Mouse (Mus musculus): Measurements from ENCODE around the gene Lmntd1. TPM values are rescaled to one million over a fixed set of nuclear protein-coding genes. Genes with fewer than 3 reads are reported as not detected.

Gene Lmntd1
- polyA plus RNA-seq, 1 experiment = not detected

DNA sequence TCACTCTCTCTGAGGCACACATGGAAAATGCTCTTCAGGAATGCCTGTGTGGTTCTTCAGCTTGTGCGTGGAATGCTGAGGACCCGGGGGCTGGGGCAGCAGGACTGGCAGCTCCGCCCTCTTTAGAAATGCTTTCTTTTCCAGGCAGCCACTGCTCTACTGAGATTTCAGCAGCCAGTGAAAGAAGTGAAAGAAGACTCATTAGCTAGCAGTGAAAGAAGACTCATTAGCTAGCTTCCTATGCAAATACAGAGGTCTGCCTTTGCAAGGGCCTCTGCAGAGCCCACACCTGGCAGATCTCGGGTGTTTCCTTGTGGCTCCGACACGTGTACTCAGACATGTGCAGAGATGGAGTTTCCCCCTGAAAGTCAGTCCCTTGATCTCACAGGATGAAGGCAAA is 234.9 kb downstream of the Lmntd1 start:
- Histone ChIP-seq H3K9me3 (replicated peaks; ENCODE audit: control insufficient read depth, insufficient read depth, low read length, poor library complexity, severe bottlenecking) (no peaks in the 10 kb centered on the region), H3K27me3 (ENCODE audit: control insufficient read depth, insufficient read depth, low read length, poor library complexity, severe bottlenecking) (no peaks in the 10 kb centered on the region), H3K27ac (ENCODE audit: insufficient read depth, low read length) (no peak overlapping the region), H3K36me3 (ENCODE audit: control insufficient read depth, insufficient read depth, low read length, poor library complexity, severe bottlenecking) (no peaks in the 10 kb centered on the region), H3K4me1 (ENCODE audit: control insufficient read depth, insufficient read depth, low read length) (no peaks in the 10 kb centered on the region), H3K4me3 (ENCODE audit: low read depth, low read length) (no peak overlapping the region), H3K9ac (ENCODE audit: low read depth, poor library complexity, severe bottlenecking) (no peak overlapping the region)
- TF ChIP-seq CTCF (IDR thresholded peaks at IDR 0.05; ENCODE audit: low read depth, low read length) (no peak), EP300 (IDR thresholded peaks at IDR 0.05; ENCODE audit: insufficient read depth, low read depth, low read length) (no peak), POLR2A (IDR thresholded peaks at IDR 0.05; ENCODE audit: insufficient read depth, low read length) (no peak)

DNA sequence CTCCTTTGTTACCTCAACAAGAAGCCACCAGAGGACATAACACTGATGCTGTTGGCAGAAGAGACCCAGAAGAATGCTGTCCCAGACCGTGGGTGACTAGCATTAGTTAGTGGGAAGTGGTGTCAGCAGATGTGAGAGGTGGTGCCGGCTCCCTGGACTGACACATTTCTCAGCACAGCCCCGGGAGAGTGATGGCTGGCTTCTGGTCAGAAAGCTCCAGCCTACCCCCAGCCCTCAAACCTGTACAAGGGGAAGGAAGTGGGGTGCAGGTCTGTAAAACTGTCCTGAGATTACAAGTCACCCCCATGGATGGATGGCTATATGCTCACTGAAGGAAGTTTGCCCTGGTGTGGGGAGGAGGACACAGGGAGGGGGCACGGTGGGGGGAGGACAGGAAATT is 235.4 kb downstream of the Lmntd1 start:
- Histone ChIP-seq H3K36me3 (ENCODE audit: control insufficient read depth, insufficient read depth, low read length, poor library complexity, severe bottlenecking) (no peaks in the 10 kb centered on the region), H3K4me3 (ENCODE audit: low read depth, low read length) (no peak overlapping the region), H3K27ac (ENCODE audit: insufficient read depth, low read length) (no peak overlapping the region), H3K27me3 (ENCODE audit: control insufficient read depth, insufficient read depth, low read length, poor library complexity, severe bottlenecking) (no peaks in the 10 kb centered on the region), H3K9me3 (replicated peaks; ENCODE audit: control insufficient read depth, insufficient read depth, low read length, poor library complexity, severe bottlenecking) (no peaks in the 10 kb centered on the region), H3K4me1 (ENCODE audit: control insufficient read depth, insufficient read depth, low read length) (no peaks in the 10 kb centered on the region), H3K9ac (ENCODE audit: low read depth, poor library complexity, severe bottlenecking) (no peak overlapping the region)
- TF ChIP-seq POLR2A (IDR thresholded peaks at IDR 0.05; ENCODE audit: insufficient read depth, low read length) (no peak), CTCF (IDR thresholded peaks at IDR 0.05; ENCODE audit: low read depth, low read length) (no peak), EP300 (IDR thresholded peaks at IDR 0.05; ENCODE audit: insufficient read depth, low read depth, low read length) (no peak)

DNA sequence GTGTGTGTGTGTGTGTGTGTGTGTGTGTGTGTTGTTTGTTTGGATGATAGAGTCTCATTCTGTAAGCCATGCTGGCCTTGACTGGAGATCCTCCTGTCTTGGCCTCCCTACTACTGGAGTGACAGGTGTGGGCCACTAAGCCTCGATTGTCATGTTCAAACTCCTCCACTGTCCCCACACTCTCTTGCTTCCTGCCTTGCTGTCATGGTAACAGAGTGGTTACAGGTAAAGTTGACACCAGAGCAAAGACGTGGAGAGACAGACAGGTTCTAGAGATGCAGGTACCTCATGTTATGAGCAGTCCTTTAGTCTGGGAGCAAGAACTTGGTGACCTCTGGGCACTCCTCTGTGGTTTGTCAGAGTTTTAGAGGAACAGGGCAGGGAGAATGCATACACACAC is 239.7 kb downstream of the Lmntd1 start:
- Histone ChIP-seq H3K4me1 (ENCODE audit: control insufficient read depth, insufficient read depth, low read length) (no peaks in the 10 kb centered on the region), H3K36me3 (ENCODE audit: control insufficient read depth, insufficient read depth, low read length, poor library complexity, severe bottlenecking) (no peaks in the 10 kb centered on the region), H3K27ac (ENCODE audit: insufficient read depth, low read length) (no peak overlapping the region), H3K27me3 (ENCODE audit: control insufficient read depth, insufficient read depth, low read length, poor library complexity, severe bottlenecking) (no peaks in the 10 kb centered on the region), H3K9me3 (replicated peaks; ENCODE audit: control insufficient read depth, insufficient read depth, low read length, poor library complexity, severe bottlenecking) (no peaks in the 10 kb centered on the region), H3K9ac (ENCODE audit: low read depth, poor library complexity, severe bottlenecking) (no peak overlapping the region), H3K4me3 (ENCODE audit: low read depth, low read length) (no peak overlapping the region)
- TF ChIP-seq POLR2A (IDR thresholded peaks at IDR 0.05; ENCODE audit: insufficient read depth, low read length) = no peak
- TF ChIP-seq EP300 (IDR thresholded peaks at IDR 0.05; ENCODE audit: insufficient read depth, low read depth, low read length) = no peak
- TF ChIP-seq CTCF (IDR thresholded peaks at IDR 0.05; ENCODE audit: low read depth, low read length) = no peak

DNA sequence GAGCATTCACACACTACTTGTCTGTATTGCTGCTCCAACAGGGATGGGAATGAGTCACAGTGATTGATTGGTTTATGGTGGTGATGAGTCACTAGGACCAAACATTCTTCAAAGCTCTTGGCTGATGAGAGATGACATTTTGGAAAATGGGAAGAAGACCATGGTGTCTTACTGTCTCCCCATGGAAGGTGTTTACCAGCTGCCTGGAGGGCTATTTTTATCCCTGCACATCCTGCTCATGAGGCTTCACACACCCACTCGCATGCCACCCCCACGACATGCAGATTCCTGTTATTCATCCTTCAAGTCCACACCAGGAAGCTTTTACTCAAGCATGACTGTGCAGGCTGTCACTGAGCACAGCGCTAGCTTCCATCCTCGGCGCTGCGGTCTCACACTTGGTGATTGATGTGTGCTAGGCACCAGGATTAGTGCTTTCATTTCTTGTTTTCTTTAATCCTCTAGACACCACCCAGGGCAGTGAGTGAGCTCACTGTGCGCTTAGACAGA is 240.4 kb downstream of the Lmntd1 start:
- H3K4me1 ChIP-seq (ENCODE audit: control insufficient read depth, insufficient read depth, low read length) = no peaks in the 10 kb centered on the region
- no peaks in the 10 kb centered on the region for H3K36me3 ChIP-seq (ENCODE audit: control insufficient read depth, insufficient read depth, low read length, poor library complexity, severe bottlenecking)
- no peak overlapping the region for H3K9ac ChIP-seq (ENCODE audit: low read depth, poor library complexity, severe bottlenecking)
- no peaks in the 10 kb centered on the region for H3K9me3 ChIP-seq (replicated peaks; ENCODE audit: control insufficient read depth, insufficient read depth, low read length, poor library complexity, severe bottlenecking)
- TF ChIP-seq EP300 (IDR thresholded peaks at IDR 0.05; ENCODE audit: insufficient read depth, low read depth, low read length) (no peak), POLR2A (IDR thresholded peaks at IDR 0.05; ENCODE audit: insufficient read depth, low read length) (no peak), CTCF (IDR thresholded peaks at IDR 0.05; ENCODE audit: low read depth, low read length) (no peak)
- no peak overlapping the region for H3K4me3 ChIP-seq (ENCODE audit: low read depth, low read length)
- no peaks in the 10 kb centered on the region for H3K27me3 ChIP-seq (ENCODE audit: control insufficient read depth, insufficient read depth, low read length, poor library complexity, severe bottlenecking)
- no peak overlapping the region for H3K27ac ChIP-seq (ENCODE audit: insufficient read depth, low read length)

DNA sequence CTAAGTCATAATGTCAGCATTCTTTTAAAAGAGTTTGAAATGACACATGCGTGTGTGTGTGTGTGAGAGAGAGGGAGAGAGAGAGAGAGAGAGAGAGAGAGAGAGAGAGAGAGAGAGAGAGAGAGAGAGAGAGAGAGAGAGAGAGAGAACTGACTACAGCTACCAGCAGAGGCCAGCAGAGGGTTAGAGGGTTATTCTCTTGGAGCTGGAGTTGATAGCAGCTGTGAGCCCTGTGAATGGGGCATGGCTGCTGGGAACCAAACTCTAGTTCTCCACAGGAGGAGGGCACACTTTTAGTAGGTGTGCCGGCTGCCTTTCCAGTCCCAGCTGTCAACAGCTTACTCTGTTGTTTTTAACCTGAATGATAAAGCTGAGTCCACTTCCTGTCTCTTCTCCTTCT is 242.1 kb downstream of the Lmntd1 start:
- H3K4me3 ChIP-seq (ENCODE audit: low read depth, low read length) = no peak overlapping the region
- no peaks in the 10 kb centered on the region for H3K4me1 ChIP-seq (ENCODE audit: control insufficient read depth, insufficient read depth, low read length)
- no peaks in the 10 kb centered on the region for H3K9me3 ChIP-seq (replicated peaks; ENCODE audit: control insufficient read depth, insufficient read depth, low read length, poor library complexity, severe bottlenecking)
- no peak overlapping the region for H3K9ac ChIP-seq (ENCODE audit: low read depth, poor library complexity, severe bottlenecking)
- no peak overlapping the region for H3K27ac ChIP-seq (ENCODE audit: insufficient read depth, low read length)
- TF ChIP-seq CTCF (IDR thresholded peaks at IDR 0.05; ENCODE audit: low read depth, low read length) = no peak
- no peak for TF ChIP-seq POLR2A (IDR thresholded peaks at IDR 0.05; ENCODE audit: insufficient read depth, low read length)
- no peak for TF ChIP-seq EP300 (IDR thresholded peaks at IDR 0.05; ENCODE audit: insufficient read depth, low read depth, low read length)
- H3K27me3 ChIP-seq (ENCODE audit: control insufficient read depth, insufficient read depth, low read length, poor library complexity, severe bottlenecking) = no peaks in the 10 kb centered on the region
- H3K36me3 ChIP-seq (ENCODE audit: control insufficient read depth, insufficient read depth, low read length, poor library complexity, severe bottlenecking) = no peaks in the 10 kb centered on the region

DNA sequence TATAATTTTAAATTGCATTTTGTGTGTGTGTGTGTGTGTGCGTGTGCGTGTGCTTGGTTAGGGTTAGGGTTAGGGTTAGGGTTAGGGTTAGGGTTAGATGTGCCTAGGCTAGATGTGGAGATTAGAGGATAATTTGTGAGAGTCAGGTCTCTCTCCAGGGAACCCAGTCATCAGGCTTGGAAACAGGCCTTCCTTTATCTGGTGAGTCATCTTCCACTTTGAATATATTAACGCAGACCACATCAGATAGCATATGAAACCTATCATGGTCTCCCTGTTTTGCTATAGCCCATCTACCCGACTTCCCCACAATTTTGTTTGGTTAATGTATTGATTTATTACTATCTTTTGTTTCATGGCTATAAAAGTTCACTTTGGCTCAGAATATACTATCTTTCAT is 242.5 kb downstream of the Lmntd1 start:
- Histone ChIP-seq H3K27me3 (ENCODE audit: control insufficient read depth, insufficient read depth, low read length, poor library complexity, severe bottlenecking) (no peaks in the 10 kb centered on the region), H3K27ac (ENCODE audit: insufficient read depth, low read length) (no peak overlapping the region), H3K4me1 (ENCODE audit: control insufficient read depth, insufficient read depth, low read length) (no peaks in the 10 kb centered on the region), H3K4me3 (ENCODE audit: low read depth, low read length) (no peak overlapping the region), H3K9me3 (replicated peaks; ENCODE audit: control insufficient read depth, insufficient read depth, low read length, poor library complexity, severe bottlenecking) (no peaks in the 10 kb centered on the region), H3K9ac (ENCODE audit: low read depth, poor library complexity, severe bottlenecking) (no peak overlapping the region), H3K36me3 (ENCODE audit: control insufficient read depth, insufficient read depth, low read length, poor library complexity, severe bottlenecking) (no peaks in the 10 kb centered on the region)
- TF ChIP-seq EP300 (IDR thresholded peaks at IDR 0.05; ENCODE audit: insufficient read depth, low read depth, low read length) = no peak
- no peak for TF ChIP-seq POLR2A (IDR thresholded peaks at IDR 0.05; ENCODE audit: insufficient read depth, low read length)
- TF ChIP-seq CTCF (IDR thresholded peaks at IDR 0.05; ENCODE audit: low read depth, low read length) = no peak

Measured in ES-Bruce4 (cell line).